Mouse (Mus musculus) limb, embryonic 11.5 days (tissue): ENCODE data around the gene Atl1. TPM values are rescaled to one million over a fixed set of nuclear protein-coding genes. Genes with fewer than 3 reads are reported as not detected.

Experiments
- ATAC-seq: fragments of 200-750 bp; cut with Nextera tagmentation; 2 replicates; pipeline ENCODE4 v1.8.0; 2017; ENCODE audit warnings: low read depth; ENCODE audit not compliant: insufficient number of reproducible peaks, low FRiP score, low TSS enrichment
- DNase-seq: peaks from one replicate; pipeline ENCODE4 v3.0.0-alpha.2; 2015; ENCODE audit warnings: low spot score
- H3K27ac ChIP-seq: fragments of 300-500 bp; sonication (generic); replicated peaks from 2 replicates; pipeline ENCODE4 v1.5.1; 2014; ENCODE audit warnings: low read depth, mild to moderate bottlenecking, low read length
- H3K27me3 ChIP-seq: fragments of 300-500 bp; sonication (generic); 2 replicates; pipeline ENCODE4 v1.6.1; 2014; ENCODE audit warnings: mild to moderate bottlenecking, low read length, mixed read lengths; ENCODE audit not compliant: control insufficient read depth, insufficient read depth
- H3K36me3 ChIP-seq: fragments of 300-500 bp; sonication (generic); 2 replicates; pipeline ENCODE4 v1.6.1; 2014; ENCODE audit warnings: mild to moderate bottlenecking, low read length, moderate library complexity, mixed read lengths; ENCODE audit not compliant: control insufficient read depth, insufficient read depth
- H3K4me1 ChIP-seq: fragments of 300-500 bp; sonication (generic); 2 replicates; pipeline ENCODE4 v1.6.1; 2014; ENCODE audit warnings: low read length, mixed read lengths; ENCODE audit not compliant: control insufficient read depth, insufficient read depth
- H3K4me2 ChIP-seq: fragments of 300-500 bp; sonication (generic); 2 replicates; pipeline ENCODE4 v1.6.1; 2014; ENCODE audit warnings: low read depth, mild to moderate bottlenecking, moderate library complexity; ENCODE audit not compliant: severe bottlenecking
- H3K4me3 ChIP-seq: fragments of 300-500 bp; sonication (generic); 2 replicates; pipeline ENCODE4 v1.5.1; 2014; ENCODE audit warnings: low read depth, low read length
- H3K9ac ChIP-seq: fragments of 300-500 bp; sonication (generic); 2 replicates; pipeline ENCODE4 v1.6.1; 2014; ENCODE audit warnings: mild to moderate bottlenecking, low read length
- H3K9me3 ChIP-seq: fragments of 300-500 bp; sonication (generic); 2 replicates; pipeline ENCODE4 v1.6.1; 2016; ENCODE audit warnings: low read length; ENCODE audit not compliant: control insufficient read depth
- WGBS: fragments of 180-500 bp; shearing (Covaris S2); extraction: QIAGEN DNeasy Blood & Tissue Kit; methylation state at CpG from one replicate; pipeline ENCODE4 v1.1.7; 2014; 5-methylcytosine and 5-hydroxymethylcytosine counted together
- polyA plus RNA-seq: library from polyadenylated mRNA; unstranded; fragments of >200 nt; fragmentation: Nextera tagmentation; extraction: Ambion mirVana; gene quantifications from 2 replicates; pipeline ENCODE4 v1.2.1, GENCODE M21; 2014

Atl1 gene
- polyA plus RNA-seq: 2.9 and 3.8 TPM in 2 replicates

- 0 out of 2 replicates have a peak, but pooled peaks cover 3% of the 10 kb centered on the region for H3K4me1 ChIP-seq
- peak; percentile 94 for ATAC-seq
- peak; percentile 90 for DNase-seq
- H3K4me3 ChIP-seq: peak within 1 kb of the TSS; percentile 64
- peak within 1 kb of the TSS; percentile 69 for H3K4me2 ChIP-seq
- H3K9ac ChIP-seq: peak within 1 kb of the TSS; percentile 89
- no peaks in the 10 kb centered on the region for H3K27me3 ChIP-seq
- under 1% methylated on average over 115 of the region's 118 CpGs for WGBS
- peak within 1 kb of the TSS; percentile 79 for H3K27ac ChIP-seq
- no peaks in the 10 kb centered on the region for H3K36me3 ChIP-seq
- no peaks in the 10 kb centered on the region for H3K9me3 ChIP-seq
Measured at GRCm38 (mm10) chr12:69892371-69893251, at the start of gene Atl1, which contains the start of gene Map4k5. TSS of gene Atl1 (plus strand) at chr12:69892614. TSS of gene Map4k5 (minus strand) at chr12:69893200.

- WGBS: 83% methylated on average over 19 of the region's 19 CpGs
- Histone ChIP-seq H3K27ac (no peak overlapping the region), H3K4me3 (no peak overlapping the region), H3K9me3 (no peaks in the 10 kb centered on the region), H3K27me3 (no peaks in the 10 kb centered on the region), H3K4me2 (no peak overlapping the region), H3K4me1 (no peaks in the 10 kb centered on the region), H3K36me3 (peaks cover 2% of the 10 kb centered on the region; the same call in 1 of the 2 replicates), H3K9ac (no peak overlapping the region)
- no peak for DNase-seq
- no peak for ATAC-seq
Measured at GRCm38 (mm10) chr12:69843531-69844445, 48.6 kb upstream of the Atl1 start.

GRCm38 (mm10) chr12:69845722-69846121, 46.7 kb upstream of the Atl1 start:
- ATAC-seq: no peak
- Histone ChIP-seq H3K9ac (no peak overlapping the region), H3K27me3 (no peaks in the 10 kb centered on the region), H3K4me2 (no peak overlapping the region), H3K4me1 (no peaks in the 10 kb centered on the region), H3K36me3 (peaks cover 2% of the 10 kb centered on the region; the same call in 1 of the 2 replicates), H3K4me3 (no peak overlapping the region), H3K9me3 (no peaks in the 10 kb centered on the region), H3K27ac (no peak overlapping the region)
- DNase-seq: no peak
- 87% methylated on average over 9 of the region's 9 CpGs for WGBS

GRCm38 (mm10) chr12:69846499-69846898, 45.9 kb upstream of the Atl1 start:
- H3K4me2 ChIP-seq: no peak overlapping the region
- no peak overlapping the region for H3K4me3 ChIP-seq
- no peaks in the 10 kb centered on the region for H3K4me1 ChIP-seq
- peaks cover 2% of the 10 kb centered on the region; the same call in 1 of the 2 replicates for H3K36me3 ChIP-seq
- ATAC-seq (no peak), DNase-seq (no peak)
- no peak overlapping the region for H3K9ac ChIP-seq
- WGBS: 91% methylated on average over 9 of the region's 9 CpGs
- no peaks in the 10 kb centered on the region for H3K9me3 ChIP-seq
- no peaks in the 10 kb centered on the region for H3K27me3 ChIP-seq
- H3K27ac ChIP-seq: no peak overlapping the region

- DNase-seq (no peak), ATAC-seq (no peak)
- H3K9me3 ChIP-seq: no peaks in the 10 kb centered on the region
- peaks cover 2% of the 10 kb centered on the region; the same call in 1 of the 2 replicates for H3K36me3 ChIP-seq
- H3K27ac ChIP-seq: no peak overlapping the region
- H3K4me3 ChIP-seq: no peak overlapping the region
- WGBS: 89% methylated on average over 12 of the region's 12 CpGs
- no peaks in the 10 kb centered on the region for H3K27me3 ChIP-seq
- H3K4me2 ChIP-seq: no peak overlapping the region
- no peaks in the 10 kb centered on the region for H3K4me1 ChIP-seq
- H3K9ac ChIP-seq: no peak overlapping the region
Measured at GRCm38 (mm10) chr12:69848083-69848878, 44.1 kb upstream of the Atl1 start.

GRCm38 (mm10) chr12:69852288-69852687, 40.1 kb upstream of the Atl1 start:
- H3K4me3 ChIP-seq: no peak overlapping the region
- WGBS: 82% methylated on average over 9 of the region's 9 CpGs
- H3K4me1 ChIP-seq: no peaks in the 10 kb centered on the region
- DNase-seq (no peak), ATAC-seq (no peak)
- H3K27ac ChIP-seq: no peak overlapping the region
- no peak overlapping the region for H3K9ac ChIP-seq
- no peaks in the 10 kb centered on the region for H3K9me3 ChIP-seq
- no peak overlapping the region for H3K4me2 ChIP-seq
- no peaks in the 10 kb centered on the region for H3K27me3 ChIP-seq
- H3K36me3 ChIP-seq: no peaks in the 10 kb centered on the region

- H3K36me3 ChIP-seq: no peaks in the 10 kb centered on the region
Measured at GRCm38 (mm10) chr12:69853387-69853786, 39.0 kb upstream of the Atl1 start.

More at GRCm38 (mm10) chr12:69853387-69853786, 39.0 kb upstream of the Atl1 start:
- Histone ChIP-seq H3K9ac (no peak overlapping the region), H3K27ac (no peak overlapping the region), H3K4me2 (no peak overlapping the region), H3K27me3 (no peaks in the 10 kb centered on the region), H3K9me3 (no peaks in the 10 kb centered on the region), H3K4me3 (no peak overlapping the region), H3K4me1 (no peaks in the 10 kb centered on the region)
- WGBS: 93% methylated on average over 11 of the region's 11 CpGs
- ATAC-seq: no peak
- DNase-seq: no peak
